Comparison of ENCODE assay signal across 12 mouse cellular contexts in the genomic region with DNA sequence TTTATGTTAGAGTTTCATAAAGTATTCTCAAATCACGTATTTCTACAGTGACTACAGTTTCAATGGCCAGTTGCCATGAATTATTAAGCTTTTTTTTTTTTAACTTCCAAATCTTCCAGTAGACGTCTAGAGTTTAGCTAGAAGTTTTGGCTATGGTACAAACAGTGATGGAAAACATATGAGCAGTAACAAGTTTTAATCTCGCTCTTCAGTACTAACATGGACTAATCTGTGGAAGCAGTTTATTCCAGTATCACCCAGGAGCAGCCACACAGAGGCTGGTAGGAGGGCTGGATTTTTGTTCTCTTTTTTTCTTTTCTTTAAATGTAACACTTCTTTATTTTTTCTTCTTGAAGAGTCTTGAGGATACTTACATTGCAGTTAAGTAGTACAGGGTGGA. TPM values are rescaled to one million over a fixed set of nuclear protein-coding genes. Genes with fewer than 3 reads are reported as not detected.
DNase-seq lines count a peak whose midpoint lies in the region; ATAC-seq and TF ChIP-seq lines count a peak whose summit lies in the region.
"Had no signal": no experiment of that assay in that cellular context is flagged by ENCODE, and none has a peak within 500 bp of the region (broad histone marks: within the 10 kb centered on the region; RNA-seq: fewer than 3 reads in every experiment).

A gene (plus strand): TSS at position 165 of the 400 bp plus-strand sequence.

- TF ChIP-seq EP300 in heart, postnatal 0 days (IDR thresholded peaks at IDR 0.05; ENCODE audit: low read depth) = no peak

- no peak within 1 kb of the TSS for H3K4me2 ChIP-seq in kidney, postnatal 0 days (ENCODE audit: low read length)
- H3K4me2 ChIP-seq in heart, postnatal 0 days (ENCODE audit: low read depth, low read length) = peak within 1 kb of the TSS; percentile 32; the same call in 1 of the 2 replicates

- TF ChIP-seq CTCF in kidney, postnatal 0 days (IDR thresholded peaks at IDR 0.05; ENCODE audit: low read depth) = no peak
- no peak for TF ChIP-seq CTCF in heart, postnatal 0 days (IDR thresholded peaks at IDR 0.05; ENCODE audit: low read depth)

- ATAC-seq in kidney, postnatal 0 days (replicated peaks; ENCODE audit: low FRiP score, low read depth) = no peak
- ATAC-seq in heart, postnatal 0 days (ENCODE audit: insufficient read depth, low read depth) = no peak; the same call in 1 of the 2 replicates
- ATAC-seq: hindbrain, postnatal 0 days had no signal

- no peaks in the 10 kb centered on the region for H3K4me1 ChIP-seq in kidney, postnatal 0 days (replicated peaks; ENCODE audit: insufficient read depth, low read length)
- H3K4me1 ChIP-seq in heart, postnatal 0 days (ENCODE audit: control insufficient read depth, insufficient read depth) = no peaks in the 10 kb centered on the region

- no peak within 1 kb of the TSS for H3K27ac ChIP-seq in kidney, postnatal 0 days
- peak within 1 kb of the TSS; percentile 68 for H3K27ac ChIP-seq in heart, postnatal 0 days (ENCODE audit: low read depth)
- H3K27ac ChIP-seq: hindbrain, postnatal 0 days had no signal

- 59% methylated on average over 3 of the region's 3 CpGs for WGBS in kidney, postnatal 0 days
- 45% methylated on average over 3 of the region's 3 CpGs for WGBS in heart, postnatal 0 days

- H3K4me3 ChIP-seq in kidney, postnatal 0 days (replicated peaks; ENCODE audit: low read depth, low read length) = no peak within 1 kb of the TSS
- peak within 1 kb of the TSS; percentile 15; the same call in 1 of the 2 replicates for H3K4me3 ChIP-seq in heart, postnatal 0 days (ENCODE audit: low read depth, low read length)
- H3K4me3 ChIP-seq: layer of hippocampus, adult 2 months had no signal

- intact Hi-C loops in left cerebral cortex, postnatal 4 days (cut with DNase I) = no loop called here

- peak; percentile 75 for DNase-seq in kidney, postnatal 0 days (ENCODE audit: low spot score)
- DNase-seq in kidney, adult 8-10 months = no peak
- DNase-seq in fibroblast of lung, adult 2 months (ENCODE audit: low read depth) = peak; percentile 66
- peak; percentile 50 for DNase-seq in heart, postnatal 0 days (ENCODE audit: low spot score)
- peak; percentile 49 for DNase-seq in skeletal muscle tissue, adult 2 months (ENCODE audit: low read depth, low spot score)
- DNase-seq in ovary, postnatal 14 days (ENCODE audit: low spot score) = no peak
- DNase-seq in cerebellum, adult 18-20 months = no peak
- no peak for DNase-seq in left cerebral cortex, postnatal 4 days
- DNase-seq: thymus, postnatal 14 days had no signal

- H3K9ac ChIP-seq in kidney, postnatal 0 days (ENCODE audit: low read depth, low read length) = no peak within 1 kb of the TSS
- H3K9ac ChIP-seq in heart, postnatal 0 days (replicated peaks; ENCODE audit: low read depth, low read length) = no peak within 1 kb of the TSS

- no peaks in the 10 kb centered on the region for H3K36me3 ChIP-seq in kidney, postnatal 0 days (ENCODE audit: insufficient read depth, low read length)
- H3K36me3 ChIP-seq in heart, postnatal 0 days (replicated peaks; ENCODE audit: control insufficient read depth, insufficient read depth, low read length) = no peaks in the 10 kb centered on the region

- H3K27me3 ChIP-seq in kidney, postnatal 0 days (ENCODE audit: insufficient read depth, low read length) = no peaks in the 10 kb centered on the region
- no peaks in the 10 kb centered on the region for H3K27me3 ChIP-seq in heart, postnatal 0 days (ENCODE audit: control insufficient read depth, insufficient read depth, low read length)

- no peaks in the 10 kb centered on the region for H3K9me3 ChIP-seq in kidney, postnatal 0 days (replicated peaks; ENCODE audit: low read length)
- H3K9me3 ChIP-seq in heart, postnatal 0 days (replicated peaks; ENCODE audit: control insufficient read depth, low read length) = no peaks in the 10 kb centered on the region

RNA-seq across cellular contexts. Expression of the gene that starts here (rescaled TPM):
- 24.9 and 30.2 TPM in 2 replicates for polyA plus RNA-seq in kidney, postnatal 0 days (2015; fragmentation: Nextera tagmentation; extraction: Ambion mirVana)
- 45.8 and 67.5 TPM in 2 replicates for total RNA-seq in heart, postnatal 0 days (2014; rRNA removed; ENCODE audit: low replicate concordance)
- 56.0 and 62.7 TPM in 2 replicates for polyA plus RNA-seq in heart, postnatal 0 days (2015; fragmentation: Nextera tagmentation; extraction: Ambion mirVana)
- 1 to 10 TPM in 1 of 2 experiments, under 1 TPM in 1; 0.89 to 1.1 TPM for total RNA-seq in left cerebral cortex, postnatal 4 days (2021)
- polyA plus RNA-seq: liver, adult 2 months had no signal

Comparison
In these comparisons a context has a peak if more than half of its experiments do, and no peak if none do; other contexts are left out.
1. RNA of the gene that starts here (total RNA-seq): 45.8 to 67.5 TPM in heart, postnatal 0 days; 0.89 to 1.1 TPM in left cerebral cortex, postnatal 4 days; every median in the first group is over 10 times any median in the second.
2. DNase-seq: peak in kidney, postnatal 0 days (single experiment), fibroblast of lung, adult 2 months (single experiment), heart, postnatal 0 days (single experiment) and skeletal muscle tissue, adult 2 months (single experiment); none in kidney, adult 8-10 months (0 of 2), ovary, postnatal 14 days (single experiment), cerebellum, adult 18-20 months (0 of 2) and left cerebral cortex, postnatal 4 days (single experiment).